Mouse (Mus musculus): ENCODE measurements around the gene Nectin4. TPM values are rescaled to one million over a fixed set of nuclear protein-coding genes. Genes with fewer than 3 reads are reported as not detected.

Nectin4 gene
- polyA plus RNA-seq, 1 experiment from 2014 or later, result 3.0 TPM

DNA sequence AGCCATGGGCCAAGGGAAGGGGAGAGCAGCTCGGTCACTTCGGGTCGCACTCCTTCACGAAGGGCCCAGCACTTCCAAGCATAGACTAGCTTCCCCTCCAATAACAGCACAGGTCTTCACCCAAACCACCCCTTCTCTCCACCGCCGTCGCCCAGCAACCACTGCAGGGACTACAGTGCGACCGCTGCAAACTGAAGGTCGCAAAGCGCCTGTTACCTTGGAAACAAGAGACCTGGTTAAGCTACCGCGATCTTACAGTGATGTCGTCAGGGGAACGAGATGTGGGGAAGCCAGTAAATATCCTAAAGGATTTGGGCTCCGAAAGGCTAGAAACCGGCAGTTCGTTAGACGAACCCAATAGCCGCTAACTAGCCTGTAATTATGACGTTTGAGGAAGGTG is 9.2 kb upstream of the Nectin4 start, which contains the start of gene Klhdc9:
Klhdc9 (minus strand) TSS at position 143 of the 400 bp plus-strand sequence.
- Histone ChIP-seq H3K9me3 (replicated peaks) (no peaks in the 10 kb centered on the region), H3K9ac (peak within 1 kb of the TSS; percentile 73), H3K27ac (peak within 1 kb of the TSS; percentile 88), H3K36me3 (peaks cover 30% of the 10 kb centered on the region), H3K4me3 (replicated peaks) (peak within 1 kb of the TSS; percentile 62), H3K27me3 (no peaks in the 10 kb centered on the region), H3K4me1 (peaks cover 15% of the 10 kb centered on the region), H3K4me2 (peak within 1 kb of the TSS; percentile 85)
- ATAC-seq (replicated peaks; ENCODE audit: low FRiP score), result peak; percentile 96
- under 1% methylated on average over 21 of the region's 21 CpGs for WGBS

DNA sequence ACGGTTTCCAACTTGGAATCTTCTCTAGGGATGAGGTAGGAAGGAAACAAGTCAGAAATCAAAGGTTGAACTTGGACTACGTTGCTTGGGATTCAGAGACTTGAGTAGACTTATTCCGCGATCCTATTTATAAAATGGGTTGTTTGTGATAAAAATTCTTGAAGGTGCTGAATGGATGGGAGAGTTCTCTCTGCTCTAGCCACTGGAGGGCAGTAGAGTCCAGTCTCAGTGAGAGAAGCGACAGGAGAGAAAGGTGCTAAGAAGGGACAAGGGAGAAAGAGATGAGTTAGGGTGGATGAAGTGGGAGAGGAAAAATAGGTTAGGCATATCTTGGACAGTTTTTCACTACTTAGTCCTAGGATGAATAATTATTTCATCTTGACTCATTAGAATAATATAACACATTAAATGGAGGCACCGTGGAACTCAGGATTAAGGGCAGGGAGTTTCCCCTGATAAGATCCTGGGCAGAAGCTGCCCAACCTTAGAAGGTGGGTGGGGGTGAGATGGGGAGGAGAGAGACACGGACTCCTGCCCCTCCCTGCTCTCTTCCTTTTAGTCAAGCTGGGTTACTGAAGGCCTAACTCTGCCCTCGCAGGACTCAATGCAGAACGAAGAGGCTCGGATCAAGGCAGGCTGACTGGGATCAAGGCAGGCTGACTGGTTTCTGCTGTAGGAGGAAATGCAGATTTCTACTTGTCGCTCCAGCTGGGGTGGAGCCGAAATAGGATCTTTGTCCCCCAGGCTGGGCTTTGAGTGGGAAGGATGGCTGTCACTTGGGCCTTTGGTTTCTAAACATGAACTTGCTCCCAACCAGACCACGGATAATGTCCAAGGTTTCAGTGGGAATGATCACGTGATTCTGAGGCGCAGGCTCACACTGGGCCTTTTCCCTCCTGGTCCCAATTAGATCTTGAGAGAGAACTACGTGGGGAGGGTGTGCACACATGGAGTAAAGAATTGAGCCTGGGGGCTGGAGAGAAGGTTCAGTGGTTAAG is 8.5 kb upstream of the Nectin4 start:
- Histone ChIP-seq H3K4me3 (replicated peaks) (peak overlapping the region; percentile 62), H3K27ac (peak overlapping the region; percentile 88), H3K36me3 (peaks cover 30% of the 10 kb centered on the region), H3K4me2 (peak overlapping the region; percentile 85), H3K4me1 (peaks cover 15% of the 10 kb centered on the region), H3K9ac (peak overlapping the region; percentile 73), H3K9me3 (replicated peaks) (no peaks in the 10 kb centered on the region), H3K27me3 (no peaks in the 10 kb centered on the region)
- ATAC-seq (replicated peaks; ENCODE audit: low FRiP score), result peak; percentile 66
- 33% methylated on average over 16 of the region's 16 CpGs for WGBS

DNA sequence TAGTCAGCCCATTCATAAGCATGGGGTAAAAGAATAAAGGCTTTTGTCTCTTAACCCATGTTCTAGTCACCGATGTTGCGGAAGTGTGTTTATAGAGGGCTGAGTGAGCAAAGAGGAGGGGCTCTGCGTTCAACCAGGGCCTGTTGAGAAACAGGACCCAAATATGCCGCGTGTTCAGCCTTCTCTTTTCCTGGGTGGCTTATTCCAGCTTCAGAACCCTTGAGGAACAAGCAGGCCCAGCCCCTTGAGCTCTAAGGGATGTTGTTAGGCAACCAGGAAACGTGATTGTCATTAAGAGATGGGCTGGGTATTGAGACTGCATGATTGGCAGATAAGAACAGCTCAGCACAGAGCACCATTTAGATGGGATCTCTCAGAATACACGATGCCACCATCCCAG is 4.0 kb upstream of the Nectin4 start:
- Histone ChIP-seq H3K36me3 (no peaks in the 10 kb centered on the region), H3K9me3 (replicated peaks) (no peaks in the 10 kb centered on the region), H3K4me3 (replicated peaks) (no peak overlapping the region), H3K4me1 (peaks cover 23% of the 10 kb centered on the region), H3K4me2 (no peak overlapping the region), H3K27ac (no peak overlapping the region), H3K9ac (no peak overlapping the region), H3K27me3 (0 out of 2 replicates have a peak, but pooled peaks cover 2% of the 10 kb centered on the region)
- WGBS, result 65% methylated on average over 7 of the region's 7 CpGs
- no peak for ATAC-seq (replicated peaks; ENCODE audit: low FRiP score)

DNA sequence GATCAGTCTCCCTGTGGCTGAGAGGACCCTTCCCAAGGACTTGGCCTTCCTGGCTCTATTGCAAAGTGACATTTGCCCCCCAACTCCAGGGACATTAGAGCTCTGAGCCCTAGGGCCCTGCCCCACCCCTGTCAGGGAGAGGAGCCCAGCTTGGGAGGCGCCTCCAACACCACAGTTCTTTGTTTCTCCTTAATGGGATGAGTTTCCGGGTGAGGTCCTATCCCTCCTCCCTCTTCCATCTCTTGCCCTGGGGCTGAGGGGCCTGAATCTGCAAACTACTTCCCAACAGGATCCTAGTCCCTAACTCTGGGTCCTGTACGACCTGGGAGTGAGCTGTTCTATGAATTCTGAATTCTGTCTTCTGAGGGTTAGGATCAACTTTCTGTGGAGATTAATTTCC is 3.0 kb downstream of the Nectin4 start:
- H3K4me1 ChIP-seq, result peaks cover 44% of the 10 kb centered on the region
- ATAC-seq (replicated peaks; ENCODE audit: low FRiP score), result no peak
- no peak overlapping the region for H3K4me3 ChIP-seq (replicated peaks)
- H3K4me2 ChIP-seq, result no peak overlapping the region
- 50% methylated on average over 3 of the region's 3 CpGs for WGBS
- no peaks in the 10 kb centered on the region for H3K9me3 ChIP-seq (replicated peaks)
- H3K9ac ChIP-seq, result no peak overlapping the region
- no peak overlapping the region for H3K27ac ChIP-seq
- H3K27me3 ChIP-seq, result 0 out of 2 replicates have a peak, but pooled peaks cover 5% of the 10 kb centered on the region
- no peaks in the 10 kb centered on the region for H3K36me3 ChIP-seq

DNA sequence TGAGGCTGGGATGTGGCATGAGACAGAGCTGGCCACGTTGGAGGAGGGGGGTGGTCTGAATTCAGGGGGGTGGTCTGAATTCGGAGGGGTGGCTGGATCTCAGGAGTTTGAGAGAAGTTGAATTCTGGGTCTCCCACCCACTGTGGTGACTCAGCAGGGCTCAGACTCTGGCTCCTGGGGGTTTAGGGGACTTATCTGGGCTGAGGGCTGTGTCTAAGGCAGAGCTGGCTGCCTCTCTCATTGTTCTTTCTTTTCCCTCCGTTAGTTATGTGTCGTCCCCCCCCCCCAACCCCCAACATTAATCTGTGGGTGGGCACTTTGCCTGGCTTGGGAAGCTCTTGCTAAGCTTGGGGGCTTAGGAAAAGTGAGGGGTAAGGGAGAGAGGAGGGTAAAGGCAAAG is 4.0 kb downstream of the Nectin4 start:
- WGBS, result 9% methylated on average over 4 of the region's 4 CpGs
- H3K27me3 ChIP-seq, result 0 out of 2 replicates have a peak, but pooled peaks cover 5% of the 10 kb centered on the region
- no peak overlapping the region for H3K4me3 ChIP-seq (replicated peaks)
- peaks cover 36% of the 10 kb centered on the region for H3K4me1 ChIP-seq
- H3K9ac ChIP-seq, result no peak overlapping the region
- no peak overlapping the region for H3K27ac ChIP-seq
- H3K36me3 ChIP-seq, result no peaks in the 10 kb centered on the region
- no peaks in the 10 kb centered on the region for H3K9me3 ChIP-seq (replicated peaks)
- no peak for ATAC-seq (replicated peaks; ENCODE audit: low FRiP score)
- no peak overlapping the region for H3K4me2 ChIP-seq

DNA sequence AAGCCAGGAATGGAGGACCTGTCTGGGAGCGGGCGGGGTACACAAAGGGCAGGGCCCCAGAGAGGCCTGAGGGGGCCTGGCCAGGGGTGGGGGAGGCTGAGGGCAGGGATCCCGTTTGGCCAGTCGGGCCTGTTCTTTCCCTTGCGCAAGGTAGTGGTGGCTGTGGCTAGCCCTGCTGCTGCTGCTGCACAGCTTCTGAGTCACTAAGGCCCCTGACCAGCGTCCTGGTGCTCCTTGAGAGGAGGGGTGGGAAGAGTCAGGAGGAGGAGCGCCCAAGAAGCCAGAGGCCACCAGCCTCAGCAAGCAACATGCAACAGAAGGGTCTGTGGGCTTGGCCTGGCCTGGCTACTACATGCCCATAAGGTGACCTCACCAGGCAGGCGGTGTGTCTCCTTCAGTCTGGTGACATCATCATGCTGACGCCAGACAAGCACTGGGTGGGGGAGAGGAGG is 5.8 kb downstream of the Nectin4 start:
- ATAC-seq (replicated peaks; ENCODE audit: low FRiP score), result peak; percentile 24; the same call in 1 of the 2 replicates
- no peak overlapping the region for H3K9ac ChIP-seq
- H3K4me1 ChIP-seq, result peaks cover 38% of the 10 kb centered on the region
- no peak overlapping the region for H3K4me2 ChIP-seq
- no peak overlapping the region for H3K4me3 ChIP-seq (replicated peaks)
- 53% methylated on average over 9 of the region's 9 CpGs for WGBS
- no peaks in the 10 kb centered on the region for H3K36me3 ChIP-seq
- peaks cover 18% of the 10 kb centered on the region for H3K27me3 ChIP-seq
- no peak overlapping the region for H3K27ac ChIP-seq
- no peaks in the 10 kb centered on the region for H3K9me3 ChIP-seq (replicated peaks)

DNA sequence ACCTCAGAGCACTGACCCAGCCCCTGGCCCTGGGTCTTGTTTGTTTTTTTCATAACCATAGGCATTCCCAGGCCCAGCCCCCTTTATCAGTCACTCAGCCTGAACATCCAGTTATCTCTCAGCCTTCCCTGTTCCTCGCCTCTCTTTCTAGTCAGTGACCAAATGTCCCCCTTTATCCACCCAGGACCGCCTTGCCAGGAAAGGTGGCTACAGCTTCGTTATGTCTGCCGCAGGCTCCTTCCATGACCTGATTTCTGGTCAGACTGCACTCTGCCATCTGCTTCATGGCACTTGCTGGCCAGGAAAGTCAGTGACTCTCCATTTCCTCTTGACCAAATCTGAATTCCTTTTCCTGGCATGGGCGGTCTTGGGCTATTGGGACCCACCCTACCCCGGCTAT is 8.4 kb downstream of the Nectin4 start:
- no peak overlapping the region for H3K27ac ChIP-seq
- no peaks in the 10 kb centered on the region for H3K9me3 ChIP-seq (replicated peaks)
- no peak overlapping the region for H3K9ac ChIP-seq
- no peak for ATAC-seq (replicated peaks; ENCODE audit: low FRiP score)
- H3K4me1 ChIP-seq, result peaks cover 34% of the 10 kb centered on the region
- H3K27me3 ChIP-seq, result peaks cover 17% of the 10 kb centered on the region
- no peaks in the 10 kb centered on the region for H3K36me3 ChIP-seq
- H3K4me2 ChIP-seq, result no peak overlapping the region
- H3K4me3 ChIP-seq (replicated peaks), result no peak overlapping the region
- whole genome bisulfite sequencing, result 87% methylated on average over 6 of the region's 6 CpGs

DNA sequence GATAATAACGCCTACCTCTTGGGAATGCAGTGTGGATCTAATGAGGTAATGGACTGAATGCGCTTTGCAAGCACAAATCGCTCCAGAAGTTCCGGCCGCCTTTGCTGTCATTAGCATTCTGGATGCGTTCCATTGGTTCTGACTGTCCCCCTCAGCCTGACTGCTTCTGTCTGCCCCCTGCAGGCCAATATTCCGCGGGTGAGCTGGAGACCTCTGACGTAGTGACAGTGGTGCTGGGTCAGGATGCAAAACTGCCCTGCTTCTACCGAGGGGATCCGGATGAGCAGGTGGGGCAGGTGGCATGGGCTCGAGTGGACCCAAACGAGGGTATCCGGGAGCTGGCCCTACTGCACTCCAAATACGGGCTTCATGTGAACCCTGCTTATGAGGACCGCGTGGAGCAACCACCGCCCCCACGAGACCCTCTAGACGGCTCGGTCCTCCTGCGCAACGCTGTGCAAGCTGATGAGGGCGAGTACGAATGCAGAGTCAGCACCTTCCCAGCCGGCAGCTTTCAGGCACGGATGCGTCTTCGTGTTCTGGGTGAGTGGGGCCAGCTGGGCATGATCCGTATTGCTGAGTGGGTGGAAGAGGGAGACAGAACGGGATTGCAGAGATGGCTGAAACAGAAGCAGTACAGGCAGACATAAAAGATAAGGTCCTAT is 10.2 kb downstream of the Nectin4 start:
- Histone ChIP-seq H3K9me3 (replicated peaks) (no peaks in the 10 kb centered on the region), H3K4me3 (replicated peaks) (peak overlapping the region; percentile 33), H3K9ac (no peak overlapping the region), H3K27me3 (peaks cover 17% of the 10 kb centered on the region), H3K27ac (0 out of 2 replicates have a peak overlapping the region, but pooled peaks have one; percentile 19), H3K4me1 (peaks cover 19% of the 10 kb centered on the region), H3K36me3 (no peaks in the 10 kb centered on the region), H3K4me2 (peak overlapping the region; percentile 63)
- 3% methylated on average over 31 of the region's 31 CpGs for WGBS
- peak; percentile 80 for ATAC-seq (replicated peaks; ENCODE audit: low FRiP score)

DNA sequence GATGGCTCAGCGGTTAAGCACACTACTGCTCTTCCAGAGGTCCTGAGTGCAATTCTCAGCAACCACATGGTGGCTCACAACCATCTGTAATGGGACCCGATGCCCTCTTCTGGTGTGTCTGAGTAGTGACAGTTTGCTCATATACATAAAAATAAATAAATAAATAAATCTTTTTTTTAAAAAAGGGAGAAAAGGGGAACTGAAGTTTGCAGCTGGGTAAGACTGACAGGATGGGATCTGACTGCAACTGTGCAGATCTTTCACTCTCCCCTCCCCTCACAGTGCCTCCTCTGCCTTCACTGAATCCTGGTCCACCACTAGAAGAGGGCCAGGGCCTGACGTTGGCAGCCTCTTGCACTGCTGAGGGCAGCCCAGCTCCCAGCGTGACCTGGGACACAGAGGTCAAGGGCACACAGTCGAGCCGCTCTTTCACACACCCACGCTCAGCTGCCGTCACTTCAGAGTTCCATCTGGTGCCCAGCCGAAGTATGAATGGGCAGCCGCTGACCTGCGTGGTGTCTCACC is 12.3 kb downstream of the Nectin4 start:
- H3K9me3 ChIP-seq (replicated peaks), result no peaks in the 10 kb centered on the region
- H3K27me3 ChIP-seq, result peaks cover 17% of the 10 kb centered on the region
- H3K4me2 ChIP-seq, result no peak overlapping the region
- WGBS, result 77% methylated on average over 11 of the region's 11 CpGs
- no peaks in the 10 kb centered on the region for H3K36me3 ChIP-seq
- ATAC-seq (replicated peaks; ENCODE audit: low FRiP score), result no peak
- no peak overlapping the region for H3K9ac ChIP-seq
- H3K27ac ChIP-seq, result no peak overlapping the region
- no peak overlapping the region for H3K4me3 ChIP-seq (replicated peaks)
- peaks cover 13% of the 10 kb centered on the region for H3K4me1 ChIP-seq

DNA sequence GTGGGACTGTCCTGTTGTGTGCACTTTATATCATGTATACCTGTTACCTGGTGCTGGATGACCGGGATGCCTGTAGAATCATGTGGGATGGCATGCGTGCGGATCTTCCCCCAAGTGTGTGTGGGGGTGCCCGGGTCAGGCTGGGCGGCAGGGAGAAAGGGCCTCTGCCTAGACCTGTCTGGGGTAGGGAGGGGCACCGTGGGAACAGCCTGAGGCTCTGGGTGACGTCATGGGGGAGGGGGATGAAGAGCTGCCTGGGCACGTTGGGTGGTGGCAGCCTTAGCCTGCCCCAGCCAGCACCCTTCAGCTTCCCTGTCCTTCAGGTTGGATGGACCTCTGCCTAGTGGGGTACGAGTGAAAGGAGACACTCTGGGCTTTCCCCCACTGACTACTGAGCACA is 14.5 kb downstream of the Nectin4 start:
- Histone ChIP-seq H3K4me1 (peaks cover 15% of the 10 kb centered on the region), H3K27ac (no peak overlapping the region), H3K36me3 (no peaks in the 10 kb centered on the region), H3K9ac (no peak overlapping the region), H3K4me3 (replicated peaks) (no peak overlapping the region), H3K4me2 (no peak overlapping the region), H3K27me3 (peaks cover 16% of the 10 kb centered on the region), H3K9me3 (replicated peaks) (no peaks in the 10 kb centered on the region)
- WGBS, result 75% methylated on average over 9 of the region's 9 CpGs
- ATAC-seq (replicated peaks; ENCODE audit: low FRiP score), result no peak

DNA sequence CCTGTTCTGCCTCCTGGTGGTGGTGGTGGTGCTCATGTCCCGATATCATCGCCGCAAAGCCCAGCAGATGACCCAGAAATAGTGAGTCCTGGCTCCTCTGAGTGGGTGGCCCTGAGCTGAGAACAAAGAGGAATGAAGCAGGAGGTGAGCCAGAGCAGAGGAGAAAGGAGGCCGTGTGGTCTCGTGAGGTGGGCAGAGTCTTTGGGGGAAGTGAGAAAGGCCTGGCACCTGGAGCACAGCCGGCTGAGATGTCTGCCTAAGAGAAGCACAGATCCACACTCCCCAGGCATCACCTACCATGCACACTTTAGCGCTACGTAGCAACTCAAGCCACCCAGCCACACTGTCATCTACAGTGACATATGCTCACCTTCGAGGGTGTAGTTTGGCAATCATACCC is 15.3 kb downstream of the Nectin4 start:
- Histone ChIP-seq H3K9ac (no peak overlapping the region), H3K4me3 (replicated peaks) (no peak overlapping the region), H3K4me2 (no peak overlapping the region), H3K4me1 (peaks cover 7% of the 10 kb centered on the region), H3K27ac (no peak overlapping the region), H3K27me3 (peaks cover 9% of the 10 kb centered on the region), H3K36me3 (no peaks in the 10 kb centered on the region), H3K9me3 (replicated peaks) (no peaks in the 10 kb centered on the region)
- ATAC-seq (replicated peaks; ENCODE audit: low FRiP score), result no peak
- WGBS, result 74% methylated on average over 9 of the region's 9 CpGs

DNA sequence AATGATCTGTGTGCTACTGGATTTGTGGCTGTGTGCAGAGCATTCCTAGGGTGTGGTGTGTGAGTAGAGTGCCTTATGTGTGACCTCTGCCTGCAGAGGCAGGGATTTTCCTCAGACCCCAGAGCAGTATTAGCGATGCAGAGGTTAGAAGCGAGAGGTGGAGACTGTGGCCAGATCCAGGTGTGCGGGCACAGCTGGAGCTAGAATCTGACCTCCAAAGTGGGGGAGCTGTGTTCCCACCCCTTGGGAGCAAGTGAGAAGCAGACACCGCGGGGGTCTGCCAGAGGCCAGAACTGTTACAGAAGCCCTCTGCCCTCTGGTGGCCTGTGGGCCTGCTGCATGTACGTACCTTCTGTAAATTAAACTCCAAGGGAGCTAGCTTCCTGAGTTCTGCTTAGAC is 17.2 kb downstream of the Nectin4 start:
- Histone ChIP-seq H3K27me3 (no peaks in the 10 kb centered on the region; the same call in 1 of the 2 replicates), H3K27ac (no peak overlapping the region), H3K9me3 (replicated peaks) (no peaks in the 10 kb centered on the region), H3K4me2 (no peak overlapping the region), H3K36me3 (no peaks in the 10 kb centered on the region), H3K4me3 (replicated peaks) (no peak overlapping the region), H3K4me1 (peaks cover 3% of the 10 kb centered on the region; the same call in 1 of the 2 replicates), H3K9ac (no peak overlapping the region)
- ATAC-seq (replicated peaks; ENCODE audit: low FRiP score), result peak; percentile 33
- 17% methylated on average over 6 of the region's 6 CpGs for WGBS

Data from kidney, embryonic 15.5 days (tissue).